ENCODE assay signal across 8 mouse cellular contexts in genomic region chr8:103913927-103914640, GRCm38 (mm10).
DNase-seq lines count a peak whose midpoint lies in the region; ATAC-seq and TF ChIP-seq lines count a peak whose summit lies in the region.

No protein-coding gene starts in this region.

- no peak overlapping the region for H3K9ac ChIP-seq in heart, postnatal 0 days (replicated peaks; ENCODE audit: low read depth, low read length)
- no peak overlapping the region for H3K9ac ChIP-seq in midbrain, embryonic 13.5 days (replicated peaks)

- no peaks in the 10 kb centered on the region for H3K9me3 ChIP-seq in heart, postnatal 0 days (replicated peaks; ENCODE audit: control insufficient read depth, low read length)
- H3K9me3 ChIP-seq in midbrain, embryonic 13.5 days = no peaks in the 10 kb centered on the region

- DNase-seq in kidney, adult 2 months = peak; percentile 13
- no peak for DNase-seq in kidney, adult 9 months
- DNase-seq in heart, postnatal 0 days (ENCODE audit: low spot score) = peak; percentile 51
- DNase-seq in left cerebral cortex, adult 11 months (ENCODE audit: low spot score) = peak; percentile 14
- DNase-seq in MN1 (ENCODE audit: low spot score) = no peak
- no peak for DNase-seq in thymus, postnatal 25 days

- 39% methylated on average over 6 of the region's 6 CpGs for WGBS in kidney, adult 2 months
- WGBS in heart, postnatal 0 days = 42% methylated on average over 6 of the region's 6 CpGs
- WGBS in midbrain, embryonic 13.5 days = 49% methylated on average over 6 of the region's 6 CpGs

- H3K4me3 ChIP-seq in kidney, adult 2 months (ENCODE audit: insufficient read depth, low read depth, low read length) = no peak overlapping the region
- H3K4me3 ChIP-seq in cortical plate, adult 2 months (ENCODE audit: insufficient read depth, low read length) = no peak overlapping the region
- no peak overlapping the region for H3K4me3 ChIP-seq in heart, postnatal 0 days (ENCODE audit: low read depth, low read length)
- no peak overlapping the region for H3K4me3 ChIP-seq in midbrain, embryonic 13.5 days (replicated peaks)

- TF ChIP-seq EP300 in heart, postnatal 0 days (IDR thresholded peaks at IDR 0.05; ENCODE audit: low read depth) = no peak

- no peak for TF ChIP-seq POLR2A in kidney, adult 2 months (IDR thresholded peaks at IDR 0.05; ENCODE audit: low read depth, low read length)
- TF ChIP-seq POLR2A in cortical plate, adult 2 months (IDR thresholded peaks at IDR 0.05; ENCODE audit: extremely low read depth, insufficient read depth, low read length) = no peak

- H3K4me2 ChIP-seq in heart, postnatal 0 days (ENCODE audit: low read depth, low read length) = no peak overlapping the region
- no peak overlapping the region for H3K4me2 ChIP-seq in midbrain, embryonic 13.5 days (replicated peaks)

- H3K27ac ChIP-seq in kidney, adult 2 months (ENCODE audit: insufficient read depth, low read depth, low read length) = no peak overlapping the region
- H3K27ac ChIP-seq in cortical plate, adult 2 months (ENCODE audit: insufficient read depth, low read length) = no peak overlapping the region
- no peak overlapping the region for H3K27ac ChIP-seq in heart, postnatal 0 days (ENCODE audit: low read depth)
- H3K27ac ChIP-seq in midbrain, embryonic 13.5 days = no peak overlapping the region

- no peaks in the 10 kb centered on the region for H3K27me3 ChIP-seq in kidney, adult 2 months (replicated peaks; ENCODE audit: control insufficient read depth, insufficient read depth, low read length)
- H3K27me3 ChIP-seq in heart, postnatal 0 days (ENCODE audit: control insufficient read depth, insufficient read depth, low read length) = no peaks in the 10 kb centered on the region
- no peaks in the 10 kb centered on the region for H3K27me3 ChIP-seq in midbrain, embryonic 13.5 days

- H3K4me1 ChIP-seq in kidney, adult 2 months (ENCODE audit: control insufficient read depth, insufficient read depth, low read length) = no peaks in the 10 kb centered on the region
- H3K4me1 ChIP-seq in cortical plate, adult 2 months (ENCODE audit: control insufficient read depth, insufficient read depth, low read length) = no peaks in the 10 kb centered on the region
- no peaks in the 10 kb centered on the region for H3K4me1 ChIP-seq in heart, postnatal 0 days (ENCODE audit: control insufficient read depth, insufficient read depth)
- no peaks in the 10 kb centered on the region for H3K4me1 ChIP-seq in midbrain, embryonic 13.5 days (replicated peaks)

- ATAC-seq in heart, postnatal 0 days (ENCODE audit: insufficient read depth, low read depth) = peak; percentile 71
- 0 out of 2 replicates have a peak, but pooled peaks have one; percentile 30 for ATAC-seq in midbrain, embryonic 13.5 days

- no peak for TF ChIP-seq CTCF in kidney, adult 2 months (conservative IDR thresholded peaks at IDR 0.05; ENCODE audit: insufficient read depth, insufficient read length, low read depth, low read length)
- TF ChIP-seq CTCF in cortical plate, adult 2 months (IDR thresholded peaks at IDR 0.05; ENCODE audit: extremely low read depth, insufficient read depth, low read length) = peak; percentile 53
- TF ChIP-seq CTCF in heart, postnatal 0 days (IDR thresholded peaks at IDR 0.05; ENCODE audit: low read depth) = peak; percentile 58

- no peaks in the 10 kb centered on the region for H3K36me3 ChIP-seq in kidney, adult 2 months (ENCODE audit: control insufficient read depth, insufficient read depth, low read length)
- H3K36me3 ChIP-seq in heart, postnatal 0 days (replicated peaks; ENCODE audit: control insufficient read depth, insufficient read depth, low read length) = no peaks in the 10 kb centered on the region
- H3K36me3 ChIP-seq in midbrain, embryonic 13.5 days = no peaks in the 10 kb centered on the region

Comparison
In these comparisons a context has a peak if more than half of its experiments do, and no peak if none do; other contexts are left out.
1. DNase-seq: peak in kidney, adult 2 months (single experiment), heart, postnatal 0 days (single experiment) and left cerebral cortex, adult 11 months (single experiment); none in kidney, adult 9 months (single experiment), MN1 (single experiment) and thymus, postnatal 25 days (single experiment).